Mouse (Mus musculus) forebrain, embryonic 12.5 days (tissue): ENCODE results near the gene Erc2. TPM values are rescaled to one million over a fixed set of nuclear protein-coding genes. Genes with fewer than 3 reads are reported as not detected.

Source experiments
- ATAC-seq: fragments of 200-750 bp; cut with Nextera tagmentation; 2 replicates; pipeline ENCODE4 v1.8.0; 2017; ENCODE audit warnings: moderate TSS enrichment; ENCODE audit not compliant: low FRiP score
- H3K27ac ChIP-seq: fragments of 300-500 bp; sonication (generic); 2 replicates; pipeline ENCODE4 v1.5.1; 2016; ENCODE audit warnings: mild to moderate bottlenecking
- H3K27me3 ChIP-seq: fragments of 300-500 bp; sonication (generic); 2 replicates; pipeline ENCODE4 v1.6.1; 2016; ENCODE audit warnings: mild to moderate bottlenecking
- H3K36me3 ChIP-seq: fragments of 300-500 bp; sonication (generic); replicated peaks from 2 replicates; pipeline ENCODE4 v1.6.1; 2016; ENCODE audit warnings: mild to moderate bottlenecking
- H3K4me1 ChIP-seq: fragments of 300-500 bp; sonication (generic); 2 replicates; pipeline ENCODE4 v1.6.1; 2016
- H3K4me2 ChIP-seq: fragments of 300-500 bp; sonication (generic); 2 replicates; pipeline ENCODE4 v1.6.1; 2016; ENCODE audit warnings: mild to moderate bottlenecking, moderate library complexity
- H3K4me3 ChIP-seq: fragments of 300-500 bp; sonication (generic); replicated peaks from 2 replicates; pipeline ENCODE4 v1.5.1; 2016; ENCODE audit warnings: mild to moderate bottlenecking
- H3K9ac ChIP-seq: fragments of 300-500 bp; sonication (generic); 2 replicates; pipeline ENCODE4 v1.6.1; 2016; ENCODE audit warnings: mild to moderate bottlenecking
- H3K9me3 ChIP-seq: fragments of 300-500 bp; sonication (generic); 2 replicates; pipeline ENCODE4 v1.6.1; 2016
- WGBS: fragments of 180-500 bp; shearing (Covaris S2); methylation state at CpG from one replicate; pipeline ENCODE4 v1.1.7; 2016; 5-methylcytosine and 5-hydroxymethylcytosine counted together
- polyA plus RNA-seq: library from polyadenylated mRNA; unstranded; fragments of >200 nt; fragmentation: Nextera tagmentation; extraction: Ambion mirVana; gene quantifications from 2 replicates; pipeline ENCODE4 v1.2.1, GENCODE M21; 2016

The Erc2 gene
- polyA plus RNA-seq, 1 experiment from 2014 or later: 31.7 TPM

GRCm38 (mm10) chr14:27739436-27739835 lies 117.2 kb downstream of the Erc2 start:
- Histone ChIP-seq H3K9me3 (no peaks in the 10 kb centered on the region), H3K9ac (no peak overlapping the region), H3K36me3 (no peaks in the 10 kb centered on the region), H3K4me3 (no peak overlapping the region), H3K27me3 (no peaks in the 10 kb centered on the region), H3K27ac (no peak overlapping the region), H3K4me1 (peaks cover 23% of the 10 kb centered on the region), H3K4me2 (no peak overlapping the region)
- WGBS: 24% methylated on average over 1 of the region's 1 CpGs
- no peak for ATAC-seq

- Histone ChIP-seq H3K4me3 (no peak overlapping the region), H3K9me3 (no peaks in the 10 kb centered on the region), H3K27me3 (no peaks in the 10 kb centered on the region), H3K9ac (no peak overlapping the region), H3K4me1 (peaks cover 19% of the 10 kb centered on the region), H3K27ac (no peak overlapping the region), H3K4me2 (no peak overlapping the region), H3K36me3 (no peaks in the 10 kb centered on the region; the same call in 1 of the 2 replicates)
- 30% methylated on average over 3 of the region's 3 CpGs for WGBS
- ATAC-seq: no peak
Measured at GRCm38 (mm10) chr14:27741248-27741916, 119.2 kb downstream of the Erc2 start.

- Histone ChIP-seq H3K36me3 (no peaks in the 10 kb centered on the region), H3K4me3 (no peak overlapping the region), H3K27ac (no peak overlapping the region), H3K27me3 (no peaks in the 10 kb centered on the region), H3K4me1 (no peaks in the 10 kb centered on the region), H3K4me2 (no peak overlapping the region), H3K9me3 (no peaks in the 10 kb centered on the region), H3K9ac (no peak overlapping the region)
- WGBS: 69% methylated on average over 1 of the region's 1 CpGs
- no peak for ATAC-seq
Measured at GRCm38 (mm10) chr14:27754340-27754739, 132.1 kb downstream of the Erc2 start.

- Histone ChIP-seq H3K4me1 (no peaks in the 10 kb centered on the region), H3K4me2 (no peak overlapping the region), H3K9me3 (no peaks in the 10 kb centered on the region), H3K4me3 (no peak overlapping the region), H3K27me3 (no peaks in the 10 kb centered on the region), H3K27ac (no peak overlapping the region), H3K36me3 (no peaks in the 10 kb centered on the region), H3K9ac (no peak overlapping the region)
- ATAC-seq: no peak
- WGBS: 92% methylated on average over 5 of the region's 5 CpGs
Measured at GRCm38 (mm10) chr14:27756901-27757300, 134.7 kb downstream of the Erc2 start.

- 95% methylated on average over 1 of the region's 1 CpGs for WGBS
- no peak overlapping the region for H3K27ac ChIP-seq
- ATAC-seq: no peak
- H3K4me1 ChIP-seq: no peaks in the 10 kb centered on the region
- H3K27me3 ChIP-seq: no peaks in the 10 kb centered on the region
- H3K9me3 ChIP-seq: no peaks in the 10 kb centered on the region
- no peak overlapping the region for H3K9ac ChIP-seq
- no peak overlapping the region for H3K4me3 ChIP-seq
- no peaks in the 10 kb centered on the region for H3K36me3 ChIP-seq
- no peak overlapping the region for H3K4me2 ChIP-seq
Measured at GRCm38 (mm10) chr14:27758230-27758629, 136.0 kb downstream of the Erc2 start.

GRCm38 (mm10) chr14:27759069-27759628 lies 136.9 kb downstream of the Erc2 start:
- H3K27ac ChIP-seq: no peak overlapping the region
- H3K4me2 ChIP-seq: no peak overlapping the region
- H3K9ac ChIP-seq: no peak overlapping the region
- 93% methylated on average over 6 of the region's 6 CpGs for WGBS
- H3K27me3 ChIP-seq: no peaks in the 10 kb centered on the region
- ATAC-seq: no peak
- no peaks in the 10 kb centered on the region for H3K9me3 ChIP-seq
- no peaks in the 10 kb centered on the region for H3K4me1 ChIP-seq
- no peak overlapping the region for H3K4me3 ChIP-seq
- H3K36me3 ChIP-seq: no peaks in the 10 kb centered on the region

GRCm38 (mm10) chr14:27759982-27760381 lies 137.8 kb downstream of the Erc2 start:
- Histone ChIP-seq H3K27ac (no peak overlapping the region), H3K36me3 (no peaks in the 10 kb centered on the region), H3K4me2 (no peak overlapping the region), H3K27me3 (no peaks in the 10 kb centered on the region), H3K9me3 (no peaks in the 10 kb centered on the region), H3K4me1 (no peaks in the 10 kb centered on the region), H3K9ac (no peak overlapping the region), H3K4me3 (no peak overlapping the region)
- 86% methylated on average over 9 of the region's 9 CpGs for WGBS
- ATAC-seq: no peak

- peaks cover 5% of the 10 kb centered on the region; the same call in 1 of the 2 replicates for H3K4me1 ChIP-seq
- WGBS: 31% methylated on average over 5 of the region's 5 CpGs
- H3K36me3 ChIP-seq: no peaks in the 10 kb centered on the region
- H3K27me3 ChIP-seq: 0 out of 2 replicates have a peak, but pooled peaks cover 5% of the 10 kb centered on the region
- H3K4me2 ChIP-seq: no peak overlapping the region
- no peak for ATAC-seq
- H3K27ac ChIP-seq: no peak overlapping the region
- no peak overlapping the region for H3K9ac ChIP-seq
- H3K9me3 ChIP-seq: no peaks in the 10 kb centered on the region
- H3K4me3 ChIP-seq: no peak overlapping the region
Measured at GRCm38 (mm10) chr14:27775367-27775766, 153.1 kb downstream of the Erc2 start.

GRCm38 (mm10) chr14:27778503-27778902 lies 156.3 kb downstream of the Erc2 start:
- ATAC-seq: peak; percentile 27; the same call in 1 of the 2 replicates
- H3K9ac ChIP-seq: no peak overlapping the region
- no peak overlapping the region for H3K4me3 ChIP-seq
- 73% methylated on average over 8 of the region's 8 CpGs for WGBS
- peaks cover 5% of the 10 kb centered on the region for H3K4me1 ChIP-seq
- H3K9me3 ChIP-seq: no peaks in the 10 kb centered on the region
- H3K27me3 ChIP-seq: 0 out of 2 replicates have a peak, but pooled peaks cover 5% of the 10 kb centered on the region
- no peak overlapping the region for H3K27ac ChIP-seq
- no peaks in the 10 kb centered on the region for H3K36me3 ChIP-seq
- no peak overlapping the region for H3K4me2 ChIP-seq

GRCm38 (mm10) chr14:27778982-27779701 lies 156.9 kb downstream of the Erc2 start:
- Histone ChIP-seq H3K4me3 (no peak overlapping the region), H3K27ac (no peak overlapping the region), H3K36me3 (no peaks in the 10 kb centered on the region), H3K27me3 (0 out of 2 replicates have a peak, but pooled peaks cover 5% of the 10 kb centered on the region), H3K9ac (no peak overlapping the region), H3K9me3 (no peaks in the 10 kb centered on the region), H3K4me2 (no peak overlapping the region), H3K4me1 (peaks cover 5% of the 10 kb centered on the region)
- WGBS: 87% methylated on average over 2 of the region's 2 CpGs
- ATAC-seq: no peak

GRCm38 (mm10) chr14:27781221-27781620 lies 159.0 kb downstream of the Erc2 start:
- H3K9me3 ChIP-seq: no peaks in the 10 kb centered on the region
- no peak overlapping the region for H3K4me2 ChIP-seq
- 37% methylated on average over 1 of the region's 1 CpGs for WGBS
- ATAC-seq: no peak
- no peak overlapping the region for H3K27ac ChIP-seq
- H3K9ac ChIP-seq: no peak overlapping the region
- H3K4me1 ChIP-seq: peaks cover 5% of the 10 kb centered on the region
- 0 out of 2 replicates have a peak, but pooled peaks cover 5% of the 10 kb centered on the region for H3K27me3 ChIP-seq
- H3K4me3 ChIP-seq: no peak overlapping the region
- no peaks in the 10 kb centered on the region for H3K36me3 ChIP-seq

- no peaks in the 10 kb centered on the region; the same call in 1 of the 2 replicates for H3K4me1 ChIP-seq
- H3K27me3 ChIP-seq: no peaks in the 10 kb centered on the region
- no peak overlapping the region for H3K9ac ChIP-seq
- H3K4me3 ChIP-seq: no peak overlapping the region
- H3K4me2 ChIP-seq: no peak overlapping the region
- H3K9me3 ChIP-seq: no peaks in the 10 kb centered on the region
- no peak for ATAC-seq
- H3K27ac ChIP-seq: no peak overlapping the region
- 93% methylated on average over 4 of the region's 4 CpGs for WGBS
- H3K36me3 ChIP-seq: no peaks in the 10 kb centered on the region
Measured at GRCm38 (mm10) chr14:27784826-27785225, 162.6 kb downstream of the Erc2 start.
